Mouse (Mus musculus): Measurements from ENCODE around the gene Asah2. TPM values are rescaled to one million over a fixed set of nuclear protein-coding genes. Genes with fewer than 3 reads are reported as not detected.

The Asah2 gene
- polyA plus RNA-seq, 1 experiment = 1.7 TPM

DNA sequence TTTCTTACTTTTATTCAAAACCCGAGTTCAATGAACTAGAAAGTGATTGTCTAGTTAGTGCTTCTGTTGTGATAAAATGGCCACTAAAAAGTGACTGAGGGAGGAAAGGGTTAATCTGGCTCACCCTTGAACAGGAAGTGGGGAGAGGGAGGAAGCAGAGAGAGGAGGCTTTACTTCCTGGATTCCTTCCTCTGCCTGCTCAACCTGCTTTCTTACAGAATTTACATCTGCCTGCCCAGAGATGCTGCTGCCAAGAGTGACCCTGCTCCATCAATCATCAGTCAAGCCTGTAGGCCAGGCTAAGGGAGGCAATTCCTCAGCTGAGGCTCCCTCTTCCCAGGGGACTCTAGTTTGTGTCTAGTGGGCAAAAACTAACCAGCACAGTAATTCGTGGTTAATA, 132.1 kb downstream of the Asah2 start:
- Histone ChIP-seq H3K4me1 (ENCODE audit: control insufficient read depth, insufficient read depth, low read length) (no peaks in the 10 kb centered on the region), H3K27ac (ENCODE audit: control insufficient read depth, insufficient read depth, low read depth, low read length) (no peak overlapping the region), H3K4me3 (ENCODE audit: control insufficient read depth, low read depth, low read length) (no peak overlapping the region), H3K36me3 (ENCODE audit: control insufficient read depth, insufficient read depth, low read length) (no peaks in the 10 kb centered on the region), H3K27me3 (ENCODE audit: control insufficient read depth, insufficient read depth, low read length) (no peaks in the 10 kb centered on the region)
- TF ChIP-seq CTCF (IDR thresholded peaks at IDR 0.05; ENCODE audit: control insufficient read depth, insufficient read depth, insufficient replicate concordance, low read depth, low read length) (no peak), POLR2A (IDR thresholded peaks at IDR 0.05; ENCODE audit: control insufficient read depth, low read depth, low read length) (no peak)

DNA sequence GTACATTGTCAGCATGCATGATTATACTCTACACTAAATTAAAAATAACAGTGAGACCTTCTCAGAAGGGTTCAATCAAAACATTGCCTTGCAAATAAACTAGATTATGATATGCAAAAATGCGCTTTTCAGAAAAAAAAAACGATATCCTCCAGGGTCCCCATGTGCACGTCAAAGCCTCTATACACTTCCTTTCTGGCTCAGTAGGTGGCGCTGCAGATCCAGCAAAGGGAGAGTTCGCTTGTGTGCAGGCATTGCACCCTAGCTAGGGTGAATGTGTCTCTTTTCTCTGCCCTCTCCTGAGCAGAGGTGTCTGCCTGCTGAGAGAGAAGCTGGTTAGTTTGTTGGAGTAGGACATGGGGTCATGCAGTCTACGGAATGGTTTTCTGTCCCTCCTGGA, 136.0 kb downstream of the Asah2 start:
- no peak for TF ChIP-seq POLR2A (IDR thresholded peaks at IDR 0.05; ENCODE audit: control insufficient read depth, low read depth, low read length)
- TF ChIP-seq CTCF (IDR thresholded peaks at IDR 0.05; ENCODE audit: control insufficient read depth, insufficient read depth, insufficient replicate concordance, low read depth, low read length) = peak; percentile 87; the same call in 1 of the 2 replicates
- H3K27me3 ChIP-seq (ENCODE audit: control insufficient read depth, insufficient read depth, low read length) = no peaks in the 10 kb centered on the region

GRCm38 (mm10) chr19:31971405-31971804, 136.6 kb downstream of the Asah2 start:
- no peaks in the 10 kb centered on the region for H3K27me3 ChIP-seq (ENCODE audit: control insufficient read depth, insufficient read depth, low read length)
- TF ChIP-seq CTCF (IDR thresholded peaks at IDR 0.05; ENCODE audit: control insufficient read depth, insufficient read depth, insufficient replicate concordance, low read depth, low read length) (no peak), POLR2A (IDR thresholded peaks at IDR 0.05; ENCODE audit: control insufficient read depth, low read depth, low read length) (no peak)
- no peaks in the 10 kb centered on the region for H3K36me3 ChIP-seq (ENCODE audit: control insufficient read depth, insufficient read depth, low read length)
- no peak overlapping the region for H3K4me3 ChIP-seq (ENCODE audit: control insufficient read depth, low read depth, low read length)
- H3K27ac ChIP-seq (ENCODE audit: control insufficient read depth, insufficient read depth, low read depth, low read length) = no peak overlapping the region
- H3K4me1 ChIP-seq (ENCODE audit: control insufficient read depth, insufficient read depth, low read length) = no peaks in the 10 kb centered on the region

More for the DNA sequence above, 136.0 kb downstream of the Asah2 start:
- H3K4me1 ChIP-seq (ENCODE audit: control insufficient read depth, insufficient read depth, low read length) = no peaks in the 10 kb centered on the region
- no peak overlapping the region for H3K4me3 ChIP-seq (ENCODE audit: control insufficient read depth, low read depth, low read length)
- no peaks in the 10 kb centered on the region for H3K36me3 ChIP-seq (ENCODE audit: control insufficient read depth, insufficient read depth, low read length)
- no peak overlapping the region for H3K27ac ChIP-seq (ENCODE audit: control insufficient read depth, insufficient read depth, low read depth, low read length)

- TF ChIP-seq POLR2A (IDR thresholded peaks at IDR 0.05; ENCODE audit: control insufficient read depth, low read depth, low read length) (no peak), CTCF (IDR thresholded peaks at IDR 0.05; ENCODE audit: control insufficient read depth, insufficient read depth, insufficient replicate concordance, low read depth, low read length) (no peak)
- Histone ChIP-seq H3K27ac (ENCODE audit: control insufficient read depth, insufficient read depth, low read depth, low read length) (no peak overlapping the region), H3K36me3 (ENCODE audit: control insufficient read depth, insufficient read depth, low read length) (no peaks in the 10 kb centered on the region), H3K27me3 (ENCODE audit: control insufficient read depth, insufficient read depth, low read length) (no peaks in the 10 kb centered on the region), H3K4me1 (ENCODE audit: control insufficient read depth, insufficient read depth, low read length) (no peaks in the 10 kb centered on the region), H3K4me3 (ENCODE audit: control insufficient read depth, low read depth, low read length) (no peak overlapping the region)
Observed at GRCm38 (mm10) chr19:31967933-31968532, 140.0 kb downstream of the Asah2 start.

- no peak for TF ChIP-seq CTCF (IDR thresholded peaks at IDR 0.05; ENCODE audit: control insufficient read depth, insufficient read depth, insufficient replicate concordance, low read depth, low read length)
- TF ChIP-seq POLR2A (IDR thresholded peaks at IDR 0.05; ENCODE audit: control insufficient read depth, low read depth, low read length) = no peak
- no peaks in the 10 kb centered on the region for H3K27me3 ChIP-seq (ENCODE audit: control insufficient read depth, insufficient read depth, low read length)
Observed at GRCm38 (mm10) chr19:31963147-31963546, 144.9 kb downstream of the Asah2 start.

DNA sequence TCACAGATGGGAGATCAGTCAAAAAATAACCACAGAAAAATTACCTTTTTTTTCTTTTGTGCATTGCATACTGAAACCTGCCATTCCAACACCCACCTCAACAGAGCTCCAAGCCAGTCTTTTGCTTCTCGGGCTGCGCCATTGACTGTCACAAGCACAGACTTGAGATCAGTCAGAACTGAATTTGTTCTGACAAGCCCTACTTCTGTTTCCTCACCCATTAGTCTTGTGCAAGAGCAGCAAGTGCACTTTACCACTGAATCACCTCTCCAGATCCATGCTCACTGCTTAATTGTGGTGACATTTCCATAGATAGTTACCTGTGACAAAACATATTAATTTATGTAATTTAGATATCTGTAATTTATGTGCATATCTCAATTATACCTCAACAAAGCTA, 147.6 kb downstream of the Asah2 start:
- no peaks in the 10 kb centered on the region for H3K27me3 ChIP-seq (ENCODE audit: control insufficient read depth, insufficient read depth, low read length)
- TF ChIP-seq CTCF (IDR thresholded peaks at IDR 0.05; ENCODE audit: control insufficient read depth, insufficient read depth, insufficient replicate concordance, low read depth, low read length) (no peak), POLR2A (IDR thresholded peaks at IDR 0.05; ENCODE audit: control insufficient read depth, low read depth, low read length) (no peak)

More at GRCm38 (mm10) chr19:31963147-31963546, 144.9 kb downstream of the Asah2 start:
- Histone ChIP-seq H3K27ac (ENCODE audit: control insufficient read depth, insufficient read depth, low read depth, low read length) (no peak overlapping the region), H3K36me3 (ENCODE audit: control insufficient read depth, insufficient read depth, low read length) (no peaks in the 10 kb centered on the region), H3K4me1 (ENCODE audit: control insufficient read depth, insufficient read depth, low read length) (no peaks in the 10 kb centered on the region), H3K4me3 (ENCODE audit: control insufficient read depth, low read depth, low read length) (no peak overlapping the region)

GRCm38 (mm10) chr19:31956359-31956758, 151.7 kb downstream of the Asah2 start:
- no peak overlapping the region for H3K4me3 ChIP-seq (ENCODE audit: control insufficient read depth, low read depth, low read length)
- H3K36me3 ChIP-seq (ENCODE audit: control insufficient read depth, insufficient read depth, low read length) = no peaks in the 10 kb centered on the region
- H3K27ac ChIP-seq (ENCODE audit: control insufficient read depth, insufficient read depth, low read depth, low read length) = no peak overlapping the region
- H3K27me3 ChIP-seq (ENCODE audit: control insufficient read depth, insufficient read depth, low read length) = no peaks in the 10 kb centered on the region
- H3K4me1 ChIP-seq (ENCODE audit: control insufficient read depth, insufficient read depth, low read length) = no peaks in the 10 kb centered on the region
- TF ChIP-seq CTCF (IDR thresholded peaks at IDR 0.05; ENCODE audit: control insufficient read depth, insufficient read depth, insufficient replicate concordance, low read depth, low read length) = no peak
- no peak for TF ChIP-seq POLR2A (IDR thresholded peaks at IDR 0.05; ENCODE audit: control insufficient read depth, low read depth, low read length)

More for the DNA sequence above, 147.6 kb downstream of the Asah2 start:
- Histone ChIP-seq H3K36me3 (ENCODE audit: control insufficient read depth, insufficient read depth, low read length) (no peaks in the 10 kb centered on the region), H3K4me3 (ENCODE audit: control insufficient read depth, low read depth, low read length) (no peak overlapping the region), H3K4me1 (ENCODE audit: control insufficient read depth, insufficient read depth, low read length) (no peaks in the 10 kb centered on the region), H3K27ac (ENCODE audit: control insufficient read depth, insufficient read depth, low read depth, low read length) (no peak overlapping the region)

All from testis, adult 2 months (tissue).